Comparison of ENCODE assay signal across 7 mouse cellular contexts in the genomic region with DNA sequence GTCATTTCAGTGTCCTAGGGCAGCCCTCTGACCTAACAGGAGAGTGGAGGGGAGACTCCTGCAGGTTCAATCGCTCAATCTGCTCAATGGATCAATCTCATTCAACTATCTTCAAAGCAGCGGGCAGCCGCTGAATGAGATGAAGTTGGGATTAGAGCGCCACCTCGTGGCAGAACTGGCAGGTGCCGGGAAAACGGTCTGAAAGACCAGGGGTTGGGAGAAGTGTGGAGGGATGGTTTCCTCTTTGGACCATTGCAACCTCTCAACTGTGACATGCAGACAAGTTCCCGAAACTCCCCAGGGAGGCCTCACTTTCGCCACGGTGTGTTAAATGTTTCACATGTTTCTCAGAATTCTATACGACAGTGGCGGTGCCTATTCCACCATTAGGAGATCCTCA. TPM values are rescaled to one million over a fixed set of nuclear protein-coding genes. Genes with fewer than 3 reads are reported as not detected.
A peak's percentile ranks its signal among the peaks of the same experiment; 100 is the strongest.
DNase-seq lines count a peak whose midpoint lies in the region; ATAC-seq and TF ChIP-seq lines count a peak whose summit lies in the region.

No protein-coding gene starts in this region.

- 0 out of 2 replicates have a peak overlapping the region, but pooled peaks have one; percentile 15 for H3K27ac ChIP-seq in intestine, postnatal 0 days (ENCODE audit: low read depth, low read length)
- no peak overlapping the region for H3K27ac ChIP-seq in limb, embryonic 13.5 days
- H3K27ac ChIP-seq in midbrain, embryonic 15.5 days, result no peak overlapping the region

- H3K4me2 ChIP-seq in intestine, postnatal 0 days (replicated peaks; ENCODE audit: low read depth), result peak overlapping the region; percentile 17; the same call in 1 of the 2 replicates
- no peak overlapping the region; the same call in 1 of the 2 replicates for H3K4me2 ChIP-seq in limb, embryonic 13.5 days (replicated peaks)
- peak overlapping the region; percentile 31 for H3K4me2 ChIP-seq in midbrain, embryonic 15.5 days

- H3K4me3 ChIP-seq in intestine, postnatal 0 days (ENCODE audit: low read depth, low read length), result no peak overlapping the region
- H3K4me3 ChIP-seq in limb, embryonic 13.5 days, result no peak overlapping the region
- H3K4me3 ChIP-seq in midbrain, embryonic 15.5 days, result 0 out of 2 replicates have a peak overlapping the region, but pooled peaks have one; percentile 15

- peak; percentile 94 for TF ChIP-seq CTCF in intestine, postnatal 0 days (IDR thresholded peaks at IDR 0.05; ENCODE audit: low read depth)

- peaks cover 51% of the 10 kb centered on the region for H3K36me3 ChIP-seq in intestine, postnatal 0 days (ENCODE audit: control insufficient read depth, insufficient read depth)
- peaks cover 54% of the 10 kb centered on the region for H3K36me3 ChIP-seq in limb, embryonic 13.5 days
- peaks cover 18% of the 10 kb centered on the region for H3K36me3 ChIP-seq in midbrain, embryonic 15.5 days (replicated peaks)

- WGBS in intestine, postnatal 0 days, result 14% methylated on average over 12 of the region's 12 CpGs
- 14% methylated on average over 12 of the region's 12 CpGs for WGBS in limb, embryonic 13.5 days
- 14% methylated on average over 12 of the region's 12 CpGs for WGBS in midbrain, embryonic 15.5 days

- no peak overlapping the region for H3K9ac ChIP-seq in intestine, postnatal 0 days (ENCODE audit: low read depth, low read length)
- peak overlapping the region; percentile 36; the same call in 1 of the 2 replicates for H3K9ac ChIP-seq in limb, embryonic 13.5 days
- no peak overlapping the region for H3K9ac ChIP-seq in midbrain, embryonic 15.5 days

- H3K27me3 ChIP-seq in intestine, postnatal 0 days (replicated peaks; ENCODE audit: control insufficient read depth, insufficient read depth, low read length), result no peaks in the 10 kb centered on the region
- no peaks in the 10 kb centered on the region for H3K27me3 ChIP-seq in limb, embryonic 13.5 days
- H3K27me3 ChIP-seq in midbrain, embryonic 15.5 days (replicated peaks), result no peaks in the 10 kb centered on the region

- ATAC-seq in intestine, postnatal 0 days, result no peak
- ATAC-seq in limb, embryonic 13.5 days (ENCODE audit: low FRiP score, low read depth), result no peak
- ATAC-seq in midbrain, embryonic 15.5 days (replicated peaks), result no peak

- no peaks in the 10 kb centered on the region for H3K9me3 ChIP-seq in intestine, postnatal 0 days (ENCODE audit: control insufficient read depth)
- no peaks in the 10 kb centered on the region for H3K9me3 ChIP-seq in limb, embryonic 13.5 days
- no peaks in the 10 kb centered on the region for H3K9me3 ChIP-seq in midbrain, embryonic 15.5 days

- intact Hi-C loops in gastrocnemius, postnatal 36 days (cut with DNase I), result loop anchor here (2.0 kb wide), 1 partner anchor 53 kb away; no protein-coding TSS in a partner anchor

- H3K4me1 ChIP-seq in intestine, postnatal 0 days (replicated peaks; ENCODE audit: control insufficient read depth, insufficient read depth, low read length), result no peaks in the 10 kb centered on the region; the same call in 1 of the 2 replicates
- H3K4me1 ChIP-seq in limb, embryonic 13.5 days, result peaks cover 38% of the 10 kb centered on the region
- peaks cover 35% of the 10 kb centered on the region for H3K4me1 ChIP-seq in midbrain, embryonic 15.5 days

- peak; percentile 89 to 93 for DNase-seq in adrenal gland, adult 18-20 months (ENCODE audit: low spot score in 2 of 2)
- DNase-seq in cerebellum, postnatal 14 days, result peak; percentile 93 to 96
- DNase-seq in gastrocnemius, postnatal 36 days, result peak; percentile 79 to 85
- DNase-seq in spleen, postnatal 36 days (ENCODE audit: low spot score in 2 of 2), result peak; percentile 79 to 88

RNA-seq across cellular contexts. Expression of a gene that starts 1.4 kb away (rescaled TPM):
- 1 to 10 TPM; 4.7 to 5.3 TPM for total RNA-seq in adrenal gland, adult 18-20 months (2021)
- 1 to 10 TPM; 1.7 to 2.4 TPM for total RNA-seq in gastrocnemius, postnatal 36 days (2021)
- 4.1 and 4.3 TPM in 2 replicates for polyA plus RNA-seq in intestine, postnatal 0 days (2015; fragmentation: Nextera tagmentation; extraction: Ambion mirVana)
- polyA plus RNA-seq in limb, embryonic 13.5 days (2015; fragmentation: Nextera tagmentation; extraction: Ambion mirVana), result 4.2 and 5.3 TPM in 2 replicates
- 94.4 and 100 TPM in 2 replicates for polyA plus RNA-seq in midbrain, embryonic 15.5 days (2015; fragmentation: Nextera tagmentation; extraction: Ambion mirVana)

RNA-seq across cellular contexts. Expression of a gene that starts 3.5 kb away (rescaled TPM):
- 10 to 100 TPM; 12.4 to 15.3 TPM for total RNA-seq in adrenal gland, adult 18-20 months (2021)
- total RNA-seq in gastrocnemius, postnatal 36 days (2021), result 1 to 10 TPM; 5.5 to 8.7 TPM
- polyA plus RNA-seq in intestine, postnatal 0 days (2015; fragmentation: Nextera tagmentation; extraction: Ambion mirVana), result 8.1 and 8.2 TPM in 2 replicates
- polyA plus RNA-seq in limb, embryonic 13.5 days (2015; fragmentation: Nextera tagmentation; extraction: Ambion mirVana), result 11.3 and 12.2 TPM in 2 replicates
- polyA plus RNA-seq in midbrain, embryonic 15.5 days (2015; fragmentation: Nextera tagmentation; extraction: Ambion mirVana), result 11.7 and 11.8 TPM in 2 replicates

RNA-seq across cellular contexts. Expression of a gene that starts 9.5 kb away (rescaled TPM):
- total RNA-seq in adrenal gland, adult 18-20 months (2021), result 100 to 1,000 TPM; 195 to 213 TPM
- total RNA-seq in gastrocnemius, postnatal 36 days (2021), result 10 to 100 TPM; 67.7 to 83.0 TPM
- 125 and 127 TPM in 2 replicates for polyA plus RNA-seq in intestine, postnatal 0 days (2015; fragmentation: Nextera tagmentation; extraction: Ambion mirVana)
- 552 and 562 TPM in 2 replicates for polyA plus RNA-seq in limb, embryonic 13.5 days (2015; fragmentation: Nextera tagmentation; extraction: Ambion mirVana)
- polyA plus RNA-seq in midbrain, embryonic 15.5 days (2015; fragmentation: Nextera tagmentation; extraction: Ambion mirVana), result 379 and 391 TPM in 2 replicates

RNA-seq across cellular contexts. Expression of a gene that starts 11.4 kb away (rescaled TPM):
- not detected for total RNA-seq in adrenal gland, adult 18-20 months (2021)
- total RNA-seq in gastrocnemius, postnatal 36 days (2021), result not detected
- 0.23 and 0.30 TPM in 2 replicates for polyA plus RNA-seq in intestine, postnatal 0 days (2015; fragmentation: Nextera tagmentation; extraction: Ambion mirVana)
- polyA plus RNA-seq in limb, embryonic 13.5 days (2015; fragmentation: Nextera tagmentation; extraction: Ambion mirVana), result 0.40 and 0.60 TPM in 2 replicates
- 1.6 TPM in 1 of 2 replicates, not detected in the other for polyA plus RNA-seq in midbrain, embryonic 15.5 days (2015; fragmentation: Nextera tagmentation; extraction: Ambion mirVana)

RNA-seq across cellular contexts. Expression of a gene that starts 26.9 kb away (rescaled TPM):
- not detected for total RNA-seq in adrenal gland, adult 18-20 months (2021)
- under 1 TPM; 0.36 to 0.62 TPM for total RNA-seq in gastrocnemius, postnatal 36 days (2021)
- polyA plus RNA-seq in intestine, postnatal 0 days (2015; fragmentation: Nextera tagmentation; extraction: Ambion mirVana), result 0.10 and 0.42 TPM in 2 replicates
- not detected in 2 replicates for polyA plus RNA-seq in limb, embryonic 13.5 days (2015; fragmentation: Nextera tagmentation; extraction: Ambion mirVana)
- 0.32 and 0.69 TPM in 2 replicates for polyA plus RNA-seq in midbrain, embryonic 15.5 days (2015; fragmentation: Nextera tagmentation; extraction: Ambion mirVana)

Comparison
In these comparisons a context has a peak if more than half of its experiments do, and no peak if none do; other contexts are left out.
1. RNA of a gene that starts 1.4 kb away (polyA plus RNA-seq): 94.4 to 100 TPM in midbrain, embryonic 15.5 days; 4.2 to 5.3 TPM in limb, embryonic 13.5 days and 4.1 to 4.3 TPM in intestine, postnatal 0 days; every median in the first group is over 10 times any median in the second.
2. Peak in every context shown above with its lines, with median percentiles within 50 percentile points of each other: DNase-seq.